Mouse (Mus musculus) G1E (cell line): Measurements from ENCODE around the gene Txndc11. TPM values are rescaled to one million over a fixed set of nuclear protein-coding genes. Genes with fewer than 3 reads are reported as not detected.

ENCODE experiments used
- ATAC-seq: 2 replicates; pipeline ENCODE4 v1.8.0; 2016; ENCODE audit warnings: mild to moderate bottlenecking; ENCODE audit not compliant: insufficient number of reproducible peaks, poor library complexity, low FRiP score, severe bottlenecking; ENCODE audit errors: extremely low read depth
- DNase-seq: peaks from one replicate; pipeline ENCODE4 v3.0.0; 2012; ENCODE audit warnings: low spot score
- H3K27me3 ChIP-seq: 2 replicates; pipeline ENCODE4 v1.6.1; 2012; ENCODE audit warnings: mild to moderate bottlenecking, low read length, inconsistent platforms; ENCODE audit not compliant: insufficient read depth
- H3K36me3 ChIP-seq: replicated peaks from 2 replicates; pipeline ENCODE3; 2012; ENCODE audit warnings: mild to moderate bottlenecking, inconsistent platforms
- H3K4me1 ChIP-seq: 2 replicates; pipeline ENCODE4 v1.6.1; 2012; ENCODE audit warnings: low read depth, low read length, inconsistent platforms, mixed read lengths; ENCODE audit not compliant: insufficient read depth
- H3K4me3 ChIP-seq: 2 replicates; pipeline ENCODE4 v1.5.1; 2012; ENCODE audit warnings: low read depth, mild to moderate bottlenecking, inconsistent platforms, low read length, moderate library complexity, mixed read lengths
- H3K9me3 ChIP-seq: replicated peaks from 2 replicates; pipeline ENCODE4 v1.6.1; 2012; ENCODE audit warnings: inconsistent platforms
- CTCF ChIP-seq: IDR thresholded peaks from 2 replicates; pipeline ENCODE4 v1.5.1; 2012; ENCODE audit warnings: low read depth, low read length, inconsistent platforms, mixed read lengths
- GATA1 ChIP-seq: IDR thresholded peaks from 2 replicates; pipeline ENCODE4 v1.6.1; 2012; ENCODE audit warnings: borderline replicate concordance, low read length, inconsistent platforms, mixed read lengths
- GATA2 ChIP-seq: IDR thresholded peaks from 2 replicates; pipeline ENCODE4 v1.6.1; 2012; ENCODE audit warnings: low read depth, low read length, inconsistent platforms, borderline replicate concordance
- POLR2AphosphoS5 ChIP-seq: IDR thresholded peaks from 2 replicates; pipeline ENCODE4 v1.6.1; 2012; ENCODE audit warnings: low read depth, low read length, inconsistent platforms; ENCODE audit not compliant: insufficient replicate concordance
- TAL1 ChIP-seq: conservative IDR thresholded peaks from 2 replicates; pipeline ENCODE4 v1.6.1; 2012; ENCODE audit warnings: low read depth, low read length, inconsistent platforms, mixed read lengths
- polyA plus RNA-seq: library from polyadenylated mRNA; stranded (reverse); fragments of >175 nt; gene quantifications from 2 replicates; pipeline ENCODE4 v1.2.3, GENCODE M21; 2012
- total RNA-seq, 2 experiments: library from RNA; stranded (forward) in 1 of 2; stranded (reverse) in 1 of 2; fragments of 200-1000 nt in 1 of 2; fragments of >200 nt in 1 of 2; fragmentation: Nextera tagmentation in 1 of 2; gene quantifications; 2 replicates each; pipeline ENCODE4 v1.2.3; 2014 to 2017

Txndc11 gene
- total and polyA plus RNA-seq, 3 experiments: 19.2 to 43.3 (median 27.0) TPM

GRCm38 (mm10) chr16:11133476-11134347 is 738 bp downstream of the Txndc11 start:
- H3K36me3 ChIP-seq: peaks cover 48% of the 10 kb centered on the region
- ATAC-seq (no peak), DNase-seq (no peak)
- H3K4me3 ChIP-seq: peak overlapping the region; percentile 97
- no peaks in the 10 kb centered on the region for H3K27me3 ChIP-seq
- no peaks in the 10 kb centered on the region for H3K9me3 ChIP-seq
- H3K4me1 ChIP-seq: peaks cover 37% of the 10 kb centered on the region
- TF ChIP-seq CTCF (no peak), GATA1 (no peak), GATA2 (no peak), POLR2AphosphoS5 (no peak), TAL1 (no peak)

GRCm38 (mm10) chr16:11132839-11133238 is 1.6 kb downstream of the Txndc11 start:
- ATAC-seq (no peak), DNase-seq (no peak)
- Histone ChIP-seq H3K4me3 (peak overlapping the region; percentile 97; the same call in 1 of the 2 replicates), H3K27me3 (no peaks in the 10 kb centered on the region), H3K4me1 (peaks cover 37% of the 10 kb centered on the region), H3K36me3 (peaks cover 49% of the 10 kb centered on the region), H3K9me3 (no peaks in the 10 kb centered on the region)
- TF ChIP-seq TAL1 (no peak), POLR2AphosphoS5 (no peak), CTCF (no peak), GATA1 (no peak), GATA2 (no peak)

GRCm38 (mm10) chr16:11128301-11128700 is 6.1 kb downstream of the Txndc11 start:
- Histone ChIP-seq H3K4me3 (no peak overlapping the region), H3K4me1 (peaks cover 17% of the 10 kb centered on the region), H3K27me3 (no peaks in the 10 kb centered on the region), H3K9me3 (no peaks in the 10 kb centered on the region), H3K36me3 (peaks cover 70% of the 10 kb centered on the region)
- DNase-seq (no peak), ATAC-seq (no peak)
- TF ChIP-seq POLR2AphosphoS5: no peak
- no peak for TF ChIP-seq GATA1
- TF ChIP-seq GATA2: no peak

- Histone ChIP-seq H3K36me3 (peaks cover 79% of the 10 kb centered on the region), H3K27me3 (no peaks in the 10 kb centered on the region), H3K9me3 (no peaks in the 10 kb centered on the region), H3K4me1 (no peaks in the 10 kb centered on the region), H3K4me3 (no peak overlapping the region)
- no peak for TF ChIP-seq POLR2AphosphoS5
- no peak for TF ChIP-seq CTCF
- no peak for TF ChIP-seq TAL1
- TF ChIP-seq GATA1: no peak
- TF ChIP-seq GATA2: no peak
- no peak for ATAC-seq
- DNase-seq: no peak
Measured at GRCm38 (mm10) chr16:11125371-11125770, 9.1 kb downstream of the Txndc11 start.

- Histone ChIP-seq H3K4me3 (no peak overlapping the region), H3K27me3 (no peaks in the 10 kb centered on the region), H3K4me1 (no peaks in the 10 kb centered on the region), H3K9me3 (no peaks in the 10 kb centered on the region), H3K36me3 (peaks cover 91% of the 10 kb centered on the region)
- ATAC-seq: no peak
- no peak for DNase-seq
- no peak for TF ChIP-seq TAL1
- TF ChIP-seq CTCF: no peak
- TF ChIP-seq POLR2AphosphoS5: no peak
Measured at GRCm38 (mm10) chr16:11124110-11124509, 10.3 kb downstream of the Txndc11 start.

GRCm38 (mm10) chr16:11122625-11123024 is 11.8 kb downstream of the Txndc11 start:
- ATAC-seq (no peak), DNase-seq (no peak)
- H3K4me1 ChIP-seq: no peaks in the 10 kb centered on the region
- no peak overlapping the region for H3K4me3 ChIP-seq
- H3K27me3 ChIP-seq: no peaks in the 10 kb centered on the region
- H3K9me3 ChIP-seq: no peaks in the 10 kb centered on the region
- TF ChIP-seq POLR2AphosphoS5 (no peak), TAL1 (no peak), CTCF (no peak), GATA1 (no peak), GATA2 (no peak)
- peaks cover 89% of the 10 kb centered on the region for H3K36me3 ChIP-seq
